ENCODE assay signal across 17 mouse cellular contexts in the genomic region with DNA sequence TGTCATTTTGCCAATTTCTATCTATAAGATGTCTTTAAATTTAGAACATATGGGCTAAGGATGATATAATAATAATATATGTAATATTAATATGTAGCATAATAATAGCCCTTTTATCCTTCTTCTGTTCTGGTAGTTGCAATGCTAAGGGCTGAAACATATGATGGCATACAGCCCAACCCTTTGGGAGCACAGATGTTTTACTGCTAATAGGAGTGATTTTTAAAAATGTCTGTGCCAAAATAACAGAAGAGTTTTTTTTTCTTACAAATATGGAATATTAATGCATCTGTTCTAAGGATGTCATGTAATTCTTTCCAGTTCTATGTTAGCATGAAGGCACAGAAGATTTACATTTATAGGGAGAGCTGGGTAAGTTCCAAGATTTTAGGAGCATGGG.
"Had no signal": no experiment of that assay in that cellular context is flagged by ENCODE, and none has a peak within 500 bp of the region (broad histone marks: within the 10 kb centered on the region; RNA-seq: fewer than 3 reads in every experiment).

No protein-coding gene starts in this region.

- H3K9ac ChIP-seq: liver, postnatal 0 days; lung, embryonic 15.5 days; midbrain, embryonic 13.5 days; midbrain, embryonic 15.5 days; neural tube, embryonic 12.5 days; stomach, embryonic 15.5 days had no signal

- ATAC-seq: liver, postnatal 0 days; lung, postnatal 0 days; midbrain, embryonic 13.5 days; midbrain, embryonic 15.5 days had no signal

- H3K27me3 ChIP-seq: lung, embryonic 15.5 days; megakaryocyte, embryonic 14.5 days; midbrain, embryonic 13.5 days; midbrain, embryonic 15.5 days; neural tube, embryonic 12.5 days; stomach, embryonic 15.5 days had no signal

- H3K4me2 ChIP-seq: lung, embryonic 15.5 days; midbrain, embryonic 11.5 days; midbrain, embryonic 13.5 days; midbrain, embryonic 15.5 days; neural tube, embryonic 12.5 days; stomach, embryonic 15.5 days had no signal

- H3K4me1 ChIP-seq: lung, embryonic 15.5 days; megakaryocyte, embryonic 14.5 days; midbrain, embryonic 13.5 days; midbrain, embryonic 15.5 days; stomach, embryonic 15.5 days had no signal

- H3K27ac ChIP-seq: lung, embryonic 15.5 days; macrophage; midbrain, embryonic 13.5 days; midbrain, embryonic 15.5 days; neural tube, embryonic 12.5 days; stomach, embryonic 15.5 days; stomach, postnatal 0 days had no signal

- DNase-seq: liver, postnatal 0 days; lung, postnatal 14 days; lung, postnatal 36 days; right cerebral cortex, postnatal 14 days; thymus, adult 2 months; thymus, postnatal 25 days; thymus, postnatal 4 days had no signal

- H3K9me3 ChIP-seq: lung, embryonic 15.5 days; megakaryocyte, embryonic 14.5 days; midbrain, embryonic 13.5 days; midbrain, embryonic 15.5 days; neural tube, embryonic 12.5 days; stomach, embryonic 15.5 days had no signal

- H3K4me3 ChIP-seq: lung, embryonic 15.5 days; megakaryocyte, embryonic 14.5 days; midbrain, embryonic 13.5 days; midbrain, embryonic 15.5 days; neural tube, embryonic 12.5 days; stomach, embryonic 15.5 days had no signal

- H3K36me3 ChIP-seq: lung, embryonic 15.5 days; midbrain, embryonic 13.5 days; midbrain, embryonic 15.5 days; neural tube, embryonic 12.5 days; stomach, embryonic 15.5 days had no signal
